Mouse (Mus musculus) MEL (cell line): ENCODE measurements at regions not wholly inside any gene's neighbourhood (a gene's known extent, or its start where the extent isn't known, plus 50 kb on each side); places are given as distances from the start of the nearest gene placed in this dataset.
"Not testable (repeated sequence)": the region's sequence is repeated elsewhere in the genome, so short reads cannot be mapped to it uniquely, and the experiment has no call there.

Experiments
- CTCF ChIP-seq, 3 experiments: IDR thresholded peaks in 2 of 3; conservative IDR thresholded peaks in 1 of 3; 2 replicates each; pipeline ENCODE4 v1.5.1; 2011 to 2012; ENCODE audit warnings: low read length in 3 of 3, low read depth in 2 of 3, mild to moderate bottlenecking in 2 of 3, improper control_type of control experiment in 1 of 3, inconsistent platforms in 1 of 3, mixed read lengths in 1 of 3, moderate library complexity in 1 of 3; ENCODE audit not compliant: control insufficient read depth in 1 of 3, insufficient read depth in 1 of 3, poor library complexity in 1 of 3, severe bottlenecking in 1 of 3
- POLR2A ChIP-seq, 2 experiments: IDR thresholded peaks; 2 replicates each; pipeline ENCODE4 v1.6.1; 2011 to 2012; ENCODE audit warnings: low read length in 2 of 2, mild to moderate bottlenecking in 2 of 2, control low read depth in 1 of 2, improper control_type of control experiment in 1 of 2, low read depth in 1 of 2, moderate library complexity in 1 of 2; ENCODE audit not compliant: control insufficient read depth in 1 of 2, insufficient read depth in 1 of 2, poor library complexity in 1 of 2
- USF1 ChIP-seq: IDR thresholded peaks from 2 replicates; pipeline ENCODE4 v1.6.1; 2014; ENCODE audit warnings: low read depth, mild to moderate bottlenecking, inconsistent platforms, low read length, improper control_type of control experiment, moderate library complexity

GRCm38 (mm10) chr17:61256526-61256925 lies 1624.6 kb downstream of the Efna5 start:
- not testable (repeated sequence) for TF ChIP-seq CTCF (IDR thresholded peaks at IDR 0.05 in 2 of 3, conservative IDR thresholded peaks at IDR 0.05 in 1 of 3; ENCODE audit: control insufficient read depth in 1 of 3, insufficient read depth in 1 of 3, low read depth in 2 of 3, low read length in 3 of 3, poor library complexity in 1 of 3, severe bottlenecking in 1 of 3); USF1; POLR2A (IDR thresholded peaks at IDR 0.05; ENCODE audit: control insufficient read depth in 1 of 2, insufficient read depth in 1 of 2, low read depth in 1 of 2, low read length in 2 of 2, poor library complexity in 1 of 2)
